Mouse (Mus musculus) limb, embryonic 14.5 days (tissue): ENCODE data around the gene Cldn10. TPM values are rescaled to one million over a fixed set of nuclear protein-coding genes. Genes with fewer than 3 reads are reported as not detected.

Experiments used
- ATAC-seq: fragments of 200-750 bp; cut with Nextera tagmentation; 2 replicates; pipeline ENCODE4 v1.8.0; 2017; ENCODE audit warnings: low read depth, moderate number of reproducible peaks, moderate TSS enrichment; ENCODE audit not compliant: low FRiP score
- DNase-seq: peaks from one replicate; pipeline ENCODE4 v3.0.0-alpha.2; 2015; ENCODE audit warnings: low spot score
- H3K27ac ChIP-seq: fragments of 300-500 bp; sonication (generic); replicated peaks from 2 replicates; pipeline ENCODE4 v1.5.1; 2014; ENCODE audit warnings: low read depth, mild to moderate bottlenecking, low read length, moderate library complexity, mixed read lengths
- H3K27me3 ChIP-seq: fragments of 300-500 bp; sonication (generic); 2 replicates; pipeline ENCODE4 v1.6.1; 2014; ENCODE audit warnings: low read length, mixed read lengths; ENCODE audit not compliant: control insufficient read depth, insufficient read depth
- H3K36me3 ChIP-seq: fragments of 300-500 bp; sonication (generic); 2 replicates; pipeline ENCODE4 v1.6.1; 2014; ENCODE audit warnings: mild to moderate bottlenecking, low read length, moderate library complexity, mixed read lengths; ENCODE audit not compliant: control insufficient read depth, insufficient read depth
- H3K4me1 ChIP-seq: fragments of 300-500 bp; sonication (generic); 2 replicates; pipeline ENCODE4 v1.6.1; 2014; ENCODE audit warnings: antibody characterized with exemption, low read length, mixed read lengths; ENCODE audit not compliant: control insufficient read depth, insufficient read depth
- H3K4me2 ChIP-seq: fragments of 300-500 bp; sonication (generic); replicated peaks from 2 replicates; pipeline ENCODE4 v1.6.1; 2014; ENCODE audit warnings: low read depth, mild to moderate bottlenecking, low read length, moderate library complexity; ENCODE audit not compliant: severe bottlenecking
- H3K4me3 ChIP-seq: fragments of 300-500 bp; sonication (generic); replicated peaks from 2 replicates; pipeline ENCODE4 v1.5.1; 2014; ENCODE audit warnings: low read length
- H3K9ac ChIP-seq: fragments of 300-500 bp; sonication (generic); 2 replicates; pipeline ENCODE4 v1.6.1; 2014; ENCODE audit warnings: mild to moderate bottlenecking, low read depth, low read length, moderate library complexity; ENCODE audit not compliant: severe bottlenecking
- H3K9me3 ChIP-seq: fragments of 300-500 bp; sonication (generic); 2 replicates; pipeline ENCODE4 v1.6.1; 2016; ENCODE audit warnings: low read length; ENCODE audit not compliant: control insufficient read depth
- POLR2A ChIP-seq: fragments of 200-500 bp; IDR thresholded peaks from 2 replicates; pipeline ENCODE4 v1.8.0; 2012; ENCODE audit warnings: inconsistent platforms, mild to moderate bottlenecking, moderate library complexity, borderline replicate concordance; ENCODE audit not compliant: insufficient read depth, insufficient read length; ENCODE audit errors: extremely low read depth
- whole genome bisulfite sequencing: fragments of 180-500 bp; shearing (Covaris S2); extraction: QIAGEN DNeasy Blood & Tissue Kit; methylation state at CpG from one replicate; pipeline ENCODE4 v1.1.7; 2014; 5-methylcytosine and 5-hydroxymethylcytosine counted together
- polyA plus RNA-seq, 2 experiments: library from polyadenylated mRNA; depleted of rRNA in 1 of 2; stranded (reverse) in 1 of 2; unstranded in 1 of 2; fragments of >200 nt; fragmentation: Nextera tagmentation in 1 of 2; extraction: Ambion mirVana in 1 of 2; gene quantifications; 2 replicates each; pipeline versions ENCODE4 v1.2.1 to v1.2.3; 2012 to 2014

The Cldn10 gene
- polyA plus RNA-seq, 2 experiments = 0.65 to 1.4 TPM

- 84% methylated on average over 7 of the region's 7 CpGs for WGBS
- H3K4me2 ChIP-seq = no peak overlapping the region
These were observed 6.1 kb upstream of the Cldn10 start for GRCm38 (mm10) chr14:118781601-118782000.

GRCm38 (mm10) chr14:118782241-118782640 lies 5.5 kb upstream of the Cldn10 start:
- Histone ChIP-seq H3K27ac (no peak overlapping the region), H3K36me3 (no peaks in the 10 kb centered on the region), H3K4me2 (no peak overlapping the region), H3K27me3 (no peaks in the 10 kb centered on the region), H3K4me3 (no peak overlapping the region), H3K9me3 (no peaks in the 10 kb centered on the region), H3K9ac (no peak overlapping the region), H3K4me1 (no peaks in the 10 kb centered on the region)
- no peak for ATAC-seq
- DNase-seq = no peak
- 59% methylated on average over 3 of the region's 3 CpGs for WGBS
- TF ChIP-seq POLR2A = no peak

More at GRCm38 (mm10) chr14:118781601-118782000, 6.1 kb upstream of the Cldn10 start:
- H3K9ac ChIP-seq = no peak overlapping the region
- ATAC-seq (no peak), DNase-seq (no peak)
- TF ChIP-seq POLR2A = no peak
- H3K4me1 ChIP-seq = no peaks in the 10 kb centered on the region
- no peak overlapping the region for H3K4me3 ChIP-seq
- no peaks in the 10 kb centered on the region for H3K9me3 ChIP-seq
- H3K27me3 ChIP-seq = no peaks in the 10 kb centered on the region
- H3K27ac ChIP-seq = no peak overlapping the region
- H3K36me3 ChIP-seq = no peaks in the 10 kb centered on the region

- Histone ChIP-seq H3K4me1 (no peaks in the 10 kb centered on the region), H3K36me3 (no peaks in the 10 kb centered on the region), H3K9me3 (no peaks in the 10 kb centered on the region), H3K27me3 (no peaks in the 10 kb centered on the region), H3K4me3 (no peak overlapping the region), H3K9ac (no peak overlapping the region), H3K27ac (no peak overlapping the region), H3K4me2 (no peak overlapping the region)
- ATAC-seq (no peak), DNase-seq (no peak)
- WGBS = 50% methylated on average over 16 of the region's 17 CpGs
- no peak for TF ChIP-seq POLR2A
These were observed 4.3 kb upstream of the Cldn10 start for GRCm38 (mm10) chr14:118783326-118783935.

- TF ChIP-seq POLR2A = no peak
- Histone ChIP-seq H3K4me1 (no peaks in the 10 kb centered on the region), H3K36me3 (no peaks in the 10 kb centered on the region), H3K9ac (no peak overlapping the region), H3K4me2 (no peak overlapping the region), H3K4me3 (no peak overlapping the region), H3K9me3 (no peaks in the 10 kb centered on the region), H3K27me3 (no peaks in the 10 kb centered on the region), H3K27ac (no peak overlapping the region)
- DNase-seq (no peak), ATAC-seq (no peak)
- 88% methylated on average over 4 of the region's 4 CpGs for WGBS
These were observed 2.5 kb downstream of the Cldn10 start for GRCm38 (mm10) chr14:118790217-118790616.

- TF ChIP-seq POLR2A = no peak
- Histone ChIP-seq H3K4me3 (no peak overlapping the region), H3K27ac (no peak overlapping the region), H3K4me1 (no peaks in the 10 kb centered on the region; the same call in 1 of the 2 replicates), H3K27me3 (no peaks in the 10 kb centered on the region), H3K36me3 (no peaks in the 10 kb centered on the region), H3K9me3 (no peaks in the 10 kb centered on the region), H3K4me2 (no peak overlapping the region), H3K9ac (no peak overlapping the region)
- DNase-seq (no peak), ATAC-seq (no peak)
- WGBS = 92% methylated on average over 7 of the region's 7 CpGs
These were observed 5.2 kb downstream of the Cldn10 start for GRCm38 (mm10) chr14:118792957-118793356.
